Mouse (Mus musculus) erythroblast, embryonic 14.5 days (primary cell): ENCODE data around the gene Vps41. TPM values are rescaled to one million over a fixed set of nuclear protein-coding genes. Genes with fewer than 3 reads are reported as not detected.

ENCODE experiments used
- H3K27me3 ChIP-seq: 2 replicates; pipeline ENCODE4 v1.6.1; 2012; ENCODE audit warnings: inconsistent platforms; ENCODE audit not compliant: control insufficient read depth
- H3K36me3 ChIP-seq: 2 replicates; pipeline ENCODE4 v1.6.1; 2012; ENCODE audit warnings: mild to moderate bottlenecking, inconsistent platforms; ENCODE audit not compliant: control insufficient read depth
- H3K4me1 ChIP-seq: 2 replicates; pipeline ENCODE4 v1.6.1; 2012; ENCODE audit warnings: inconsistent platforms; ENCODE audit not compliant: control insufficient read depth
- H3K4me3 ChIP-seq: replicated peaks from 2 replicates; pipeline ENCODE3; 2012; ENCODE audit warnings: moderate library complexity, mild to moderate bottlenecking, inconsistent platforms
- H3K9me3 ChIP-seq: 2 replicates; pipeline ENCODE4 v1.6.1; 2012; ENCODE audit warnings: low read length, inconsistent platforms, mixed read lengths; ENCODE audit not compliant: control insufficient read depth
- GATA1 ChIP-seq: IDR thresholded peaks from 2 replicates; pipeline ENCODE4 v1.6.1; 2012; ENCODE audit warnings: low read length, inconsistent platforms, mixed read lengths
- TAL1 ChIP-seq: IDR thresholded peaks from 3 replicates; pipeline ENCODE4 v1.6.1; 2012; ENCODE audit warnings: low read length, inconsistent platforms, mixed read lengths
- polyA plus RNA-seq: library from polyadenylated mRNA; stranded (reverse); fragments of >175 nt; gene quantifications from 2 replicates; pipeline ENCODE4 v1.2.3, GENCODE M21; 2012

The Vps41 gene
- polyA plus RNA-seq, 1 experiment = 0.15 TPM

DNA sequence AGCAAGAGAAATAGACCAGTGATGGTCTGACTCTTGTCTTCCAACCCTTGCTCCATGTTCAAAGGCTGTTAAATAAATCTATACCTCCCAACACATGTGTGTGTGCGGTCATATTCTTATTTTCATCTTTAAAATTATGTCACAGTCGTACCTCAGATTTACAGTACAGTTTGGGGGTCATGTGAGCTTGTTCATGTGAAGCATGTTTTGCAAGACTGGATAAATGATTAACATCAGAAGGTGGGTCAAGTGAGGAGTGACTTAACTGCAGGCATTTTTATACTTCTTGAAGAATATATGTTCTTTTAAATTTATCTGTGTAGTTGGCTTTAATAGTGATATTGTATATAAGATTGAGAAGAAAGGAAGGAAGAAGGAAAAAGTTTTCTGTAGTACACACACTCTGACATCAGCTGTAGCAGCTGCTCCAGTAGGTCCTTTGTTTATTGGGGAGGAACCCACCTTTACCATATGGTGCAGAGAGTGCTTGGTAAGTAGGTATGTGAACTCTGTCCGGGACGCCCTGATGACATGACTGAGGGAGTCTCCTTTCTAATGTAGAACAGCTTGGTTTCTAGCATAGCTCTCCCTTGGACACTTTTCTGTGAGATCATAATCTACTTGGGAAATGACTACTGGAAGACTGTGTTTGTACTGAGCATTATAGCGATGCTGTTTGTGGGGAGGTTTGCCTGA lies 42.4 kb downstream of the Vps41 start:
- no peak overlapping the region for H3K4me3 ChIP-seq
- no peak for TF ChIP-seq GATA1
- no peak for TF ChIP-seq TAL1
- no peaks in the 10 kb centered on the region for H3K9me3 ChIP-seq
- H3K36me3 ChIP-seq = no peaks in the 10 kb centered on the region
- no peaks in the 10 kb centered on the region for H3K4me1 ChIP-seq
- H3K27me3 ChIP-seq = no peaks in the 10 kb centered on the region

DNA sequence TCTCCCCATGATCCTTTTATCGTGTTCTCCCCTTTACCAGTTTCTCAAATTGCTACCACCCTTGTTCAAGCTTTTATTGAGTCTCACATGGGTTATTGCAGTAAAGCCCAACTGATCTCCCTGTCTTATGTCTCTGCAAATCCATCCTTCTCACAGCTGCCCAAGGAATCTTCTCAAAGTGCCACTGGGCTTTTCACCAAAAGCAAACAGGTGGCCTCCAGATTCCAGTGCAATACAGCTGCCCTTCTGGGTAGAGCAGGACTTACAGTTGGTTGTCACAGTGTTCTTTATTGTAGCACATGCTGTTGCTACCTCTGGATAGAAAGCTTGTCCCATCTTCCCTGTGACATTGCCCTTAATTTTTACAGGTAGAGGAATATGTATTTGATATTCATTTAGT lies 44.4 kb downstream of the Vps41 start:
- Histone ChIP-seq H3K27me3 (no peaks in the 10 kb centered on the region), H3K4me3 (no peak overlapping the region), H3K36me3 (no peaks in the 10 kb centered on the region), H3K4me1 (no peaks in the 10 kb centered on the region), H3K9me3 (no peaks in the 10 kb centered on the region)
- TF ChIP-seq TAL1 = no peak
- no peak for TF ChIP-seq GATA1

DNA sequence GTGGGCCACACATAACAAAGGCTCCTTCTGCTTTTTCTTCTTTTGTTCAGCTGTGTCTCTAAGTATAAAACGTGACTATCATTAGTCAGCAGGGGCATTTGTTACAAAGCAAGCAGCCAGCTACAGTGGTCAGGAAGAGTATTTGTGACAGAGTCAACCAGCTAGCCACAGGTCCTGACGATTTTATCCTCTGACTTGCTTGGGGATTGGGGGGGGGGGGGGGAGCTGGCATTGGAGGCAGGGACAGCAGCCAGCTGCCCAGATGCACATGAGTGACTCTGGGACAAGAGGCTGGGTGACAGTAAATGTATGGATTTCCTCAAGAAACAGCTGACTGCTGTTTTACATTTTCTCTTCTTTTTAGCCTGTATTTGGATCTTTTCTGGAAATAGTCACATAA lies 50.8 kb downstream of the Vps41 start:
- Histone ChIP-seq H3K4me1 (no peaks in the 10 kb centered on the region), H3K9me3 (no peaks in the 10 kb centered on the region), H3K27me3 (no peaks in the 10 kb centered on the region), H3K4me3 (no peak overlapping the region), H3K36me3 (no peaks in the 10 kb centered on the region)
- TF ChIP-seq GATA1 (no peak), TAL1 (no peak)

- H3K36me3 ChIP-seq = no peaks in the 10 kb centered on the region
- no peak overlapping the region for H3K4me3 ChIP-seq
- H3K9me3 ChIP-seq = no peaks in the 10 kb centered on the region
- no peaks in the 10 kb centered on the region for H3K27me3 ChIP-seq
- no peaks in the 10 kb centered on the region for H3K4me1 ChIP-seq
- no peak for TF ChIP-seq GATA1
- TF ChIP-seq TAL1 = no peak
Observed at GRCm38 (mm10) chr13:18768495-18768894, 51.4 kb downstream of the Vps41 start.

DNA sequence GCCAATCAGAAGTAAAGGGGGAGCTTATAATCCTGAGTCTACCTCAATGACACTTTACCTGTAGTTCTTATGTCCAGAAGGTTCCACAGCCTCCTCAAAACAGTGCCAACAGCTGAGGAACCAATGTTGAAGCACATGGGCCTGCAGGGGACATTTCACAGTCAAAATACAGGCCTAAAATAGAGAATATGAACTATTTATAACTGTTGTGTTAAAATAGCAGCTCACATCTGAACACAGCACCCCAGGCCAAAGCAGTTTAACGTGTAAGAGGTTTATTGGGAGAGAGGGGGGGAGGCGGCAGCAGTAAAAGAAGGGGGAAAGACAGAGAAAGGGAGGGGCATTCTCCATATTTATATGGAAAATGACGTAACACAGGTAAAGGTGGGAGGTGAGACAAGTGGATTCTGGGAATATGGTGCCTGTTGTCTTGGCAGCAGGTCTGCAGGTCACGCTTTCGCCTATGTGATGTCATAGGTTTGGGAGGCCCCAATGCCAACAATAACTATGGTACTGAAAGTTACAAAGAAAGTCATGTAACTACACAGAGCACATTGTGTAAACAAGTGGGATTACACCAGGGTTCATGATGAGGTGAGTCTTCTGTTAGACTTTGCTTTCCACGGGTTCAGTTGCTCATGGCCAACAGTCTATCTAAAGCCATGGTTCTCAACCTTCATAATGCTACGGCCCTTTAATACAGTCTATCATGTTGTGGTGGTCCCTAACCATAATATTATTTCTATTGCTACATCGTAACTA lies 56.5 kb downstream of the Vps41 start:
- no peaks in the 10 kb centered on the region for H3K36me3 ChIP-seq
- H3K9me3 ChIP-seq = no peaks in the 10 kb centered on the region
- TF ChIP-seq TAL1 = no peak
- H3K4me1 ChIP-seq = no peaks in the 10 kb centered on the region
- H3K27me3 ChIP-seq = no peaks in the 10 kb centered on the region
- H3K4me3 ChIP-seq = no peak overlapping the region

- no peak overlapping the region for H3K4me3 ChIP-seq
- H3K9me3 ChIP-seq = no peaks in the 10 kb centered on the region
- TF ChIP-seq GATA1 (no peak), TAL1 (no peak)
- H3K36me3 ChIP-seq = no peaks in the 10 kb centered on the region
- H3K27me3 ChIP-seq = no peaks in the 10 kb centered on the region
- no peaks in the 10 kb centered on the region for H3K4me1 ChIP-seq
Observed at GRCm38 (mm10) chr13:18781250-18781649, 64.2 kb downstream of the Vps41 start.

DNA sequence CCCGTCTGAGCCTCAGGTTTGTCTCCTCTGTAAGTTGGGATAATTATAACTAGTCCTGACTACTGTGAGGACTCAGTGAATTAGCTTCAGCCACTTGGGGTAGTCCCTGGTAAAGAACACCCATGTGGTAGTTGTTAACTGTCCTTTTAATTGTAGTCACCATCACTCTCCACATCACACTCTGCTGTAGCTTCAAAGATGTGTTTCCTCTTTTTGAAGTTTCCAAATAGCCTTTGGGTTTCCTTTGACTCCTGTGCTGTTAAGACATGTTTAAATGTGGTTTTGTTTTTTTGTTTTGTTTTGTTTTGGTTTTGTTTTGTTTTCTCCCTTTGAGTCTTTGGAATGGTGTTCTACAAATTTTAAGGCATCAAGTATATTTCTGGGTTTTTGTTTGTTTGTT lies 68.6 kb downstream of the Vps41 start:
- TF ChIP-seq TAL1 = no peak
- no peak for TF ChIP-seq GATA1

GRCm38 (mm10) chr13:18788040-18788439 lies 71.0 kb downstream of the Vps41 start:
- H3K4me1 ChIP-seq = no peaks in the 10 kb centered on the region
- H3K4me3 ChIP-seq = no peak overlapping the region
- no peak for TF ChIP-seq GATA1
- TF ChIP-seq TAL1 = no peak
- H3K9me3 ChIP-seq = no peaks in the 10 kb centered on the region
- no peaks in the 10 kb centered on the region for H3K27me3 ChIP-seq
- peaks cover 3% of the 10 kb centered on the region; the same call in 1 of the 2 replicates for H3K36me3 ChIP-seq

More for the DNA sequence above, 68.6 kb downstream of the Vps41 start:
- H3K36me3 ChIP-seq = peaks cover 3% of the 10 kb centered on the region; the same call in 1 of the 2 replicates
- H3K27me3 ChIP-seq = no peaks in the 10 kb centered on the region
- no peaks in the 10 kb centered on the region for H3K4me1 ChIP-seq
- H3K4me3 ChIP-seq = no peak overlapping the region
- H3K9me3 ChIP-seq = no peaks in the 10 kb centered on the region

- Histone ChIP-seq H3K4me1 (no peaks in the 10 kb centered on the region), H3K36me3 (peaks cover 3% of the 10 kb centered on the region; the same call in 1 of the 2 replicates), H3K4me3 (no peak overlapping the region), H3K27me3 (no peaks in the 10 kb centered on the region), H3K9me3 (no peaks in the 10 kb centered on the region)
- TF ChIP-seq GATA1 = no peak
- no peak for TF ChIP-seq TAL1
Observed at GRCm38 (mm10) chr13:18788689-18789088, 71.6 kb downstream of the Vps41 start.
